Mouse (Mus musculus): ENCODE data around the gene D630023F18Rik. TPM values are rescaled to one million over a fixed set of nuclear protein-coding genes. Genes with fewer than 3 reads are reported as not detected.

Gene D630023F18Rik
- polyA plus RNA-seq, 1 experiment from 2014 or later, result 0.21 TPM

DNA sequence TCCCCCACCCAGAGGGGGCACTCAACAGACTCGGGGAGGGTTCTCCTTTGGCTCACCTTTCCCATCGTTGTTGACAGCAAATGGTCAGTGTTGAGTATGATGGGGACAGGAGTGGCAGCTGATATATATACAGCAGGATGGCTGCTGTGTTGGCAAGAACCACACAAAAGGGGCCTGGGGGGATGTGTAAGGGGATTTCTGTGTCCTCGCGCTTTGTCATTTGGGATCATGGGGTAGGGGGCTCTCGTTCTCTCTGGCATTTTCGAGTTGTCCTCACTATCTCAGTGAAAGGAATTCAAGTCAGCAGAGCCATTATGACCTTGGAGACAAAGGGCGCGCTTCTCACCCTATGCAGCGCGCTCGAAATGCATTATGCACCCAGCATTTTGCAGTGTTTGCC, 19.7 kb downstream of the D630023F18Rik start, which contains the start of gene Cryga:
TSS of gene Cryga (minus strand) at position 101 of the 400 bp plus-strand sequence.
- WGBS, result 84% methylated on average over 11 of the region's 11 CpGs
- no peaks in the 10 kb centered on the region for H3K9me3 ChIP-seq
- no peak within 1 kb of the TSS for H3K4me3 ChIP-seq
- DNase-seq (ENCODE audit: low spot score), result no peak
- no peaks in the 10 kb centered on the region for H3K27me3 ChIP-seq (ENCODE audit: insufficient read depth, poor library complexity, severe bottlenecking)
- H3K4me1 ChIP-seq (replicated peaks), result no peaks in the 10 kb centered on the region
- H3K27ac ChIP-seq, result no peak within 1 kb of the TSS
- no peaks in the 10 kb centered on the region for H3K36me3 ChIP-seq

DNA sequence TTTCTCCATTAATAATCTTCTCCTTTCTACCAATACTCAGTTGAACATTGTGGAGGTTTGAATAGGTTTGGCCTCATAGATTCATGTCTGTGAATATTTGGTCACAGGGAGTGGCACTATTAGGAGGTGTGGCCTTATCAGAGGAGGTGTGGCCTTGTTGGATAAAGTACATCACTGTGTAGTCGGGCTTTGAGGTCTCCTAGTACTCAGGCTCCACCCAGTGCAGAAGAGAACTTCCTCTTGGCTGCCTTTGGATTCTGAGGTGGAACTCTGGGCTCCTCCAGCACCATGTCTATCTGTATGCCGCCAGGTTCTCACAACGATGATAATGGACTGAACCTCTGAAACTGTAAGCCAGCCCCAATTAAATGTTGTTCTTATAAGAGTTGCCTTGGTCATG, 26.1 kb downstream of the D630023F18Rik start:
- no peaks in the 10 kb centered on the region for H3K4me1 ChIP-seq (replicated peaks)
- H3K27ac ChIP-seq, result no peak overlapping the region
- H3K9me3 ChIP-seq, result no peaks in the 10 kb centered on the region
- no peak overlapping the region for H3K4me3 ChIP-seq
- DNase-seq (ENCODE audit: low spot score), result no peak
- no peaks in the 10 kb centered on the region for H3K27me3 ChIP-seq (ENCODE audit: insufficient read depth, poor library complexity, severe bottlenecking)
- 85% methylated on average over 3 of the region's 3 CpGs for WGBS
- H3K36me3 ChIP-seq, result no peaks in the 10 kb centered on the region

DNA sequence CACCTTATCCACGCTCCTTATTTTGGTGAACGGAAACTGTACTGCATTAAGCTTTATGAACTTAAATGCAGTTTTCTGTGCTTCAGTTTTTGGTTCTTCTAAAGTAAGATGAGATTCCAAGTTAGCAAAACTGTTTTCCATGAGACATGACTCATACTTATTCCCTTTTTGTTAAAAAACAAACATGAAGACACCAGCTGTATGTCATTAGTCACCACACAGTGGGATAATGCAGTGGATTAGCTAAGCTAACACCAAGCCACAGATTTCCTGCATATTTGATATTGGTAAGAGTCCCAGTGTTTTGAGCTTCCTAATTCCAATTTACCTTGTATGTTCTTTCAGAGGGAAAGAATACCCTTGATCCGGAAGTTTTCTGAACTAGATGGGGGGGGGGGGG, 31.4 kb downstream of the D630023F18Rik start:
- no peaks in the 10 kb centered on the region for H3K27me3 ChIP-seq (ENCODE audit: insufficient read depth, poor library complexity, severe bottlenecking)
- no peaks in the 10 kb centered on the region for H3K36me3 ChIP-seq
- whole genome bisulfite sequencing, result 89% methylated on average over 3 of the region's 3 CpGs
- no peaks in the 10 kb centered on the region for H3K9me3 ChIP-seq
- H3K4me3 ChIP-seq, result no peak overlapping the region
- no peak for DNase-seq (ENCODE audit: low spot score)
- no peaks in the 10 kb centered on the region for H3K4me1 ChIP-seq (replicated peaks)
- H3K27ac ChIP-seq, result no peak overlapping the region

DNA sequence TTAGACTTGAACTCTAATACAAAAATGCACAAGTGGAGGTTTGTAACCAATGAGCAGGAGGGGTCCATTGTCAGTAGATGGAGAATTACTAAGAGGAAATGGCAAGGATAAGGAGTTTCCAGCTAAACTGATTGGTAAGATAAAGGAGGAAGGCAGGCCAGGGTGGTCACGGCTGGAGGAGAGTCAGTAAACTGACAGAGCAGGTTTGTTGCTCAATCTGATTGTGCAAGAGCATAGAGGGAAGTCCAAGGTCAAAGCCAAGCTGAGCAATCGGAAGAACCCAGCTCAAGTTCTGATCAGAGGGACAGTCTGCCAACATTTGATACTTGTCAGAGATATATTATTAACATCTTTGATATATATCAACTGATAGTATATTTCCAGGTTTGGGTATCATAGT, 32.6 kb downstream of the D630023F18Rik start:
- H3K4me1 ChIP-seq (replicated peaks), result no peaks in the 10 kb centered on the region
- WGBS, result 83% methylated on average over 2 of the region's 2 CpGs
- no peaks in the 10 kb centered on the region for H3K9me3 ChIP-seq
- H3K36me3 ChIP-seq, result no peaks in the 10 kb centered on the region
- H3K4me3 ChIP-seq, result no peak overlapping the region
- no peak for DNase-seq (ENCODE audit: low spot score)
- H3K27ac ChIP-seq, result no peak overlapping the region
- no peaks in the 10 kb centered on the region for H3K27me3 ChIP-seq (ENCODE audit: insufficient read depth, poor library complexity, severe bottlenecking)

DNA sequence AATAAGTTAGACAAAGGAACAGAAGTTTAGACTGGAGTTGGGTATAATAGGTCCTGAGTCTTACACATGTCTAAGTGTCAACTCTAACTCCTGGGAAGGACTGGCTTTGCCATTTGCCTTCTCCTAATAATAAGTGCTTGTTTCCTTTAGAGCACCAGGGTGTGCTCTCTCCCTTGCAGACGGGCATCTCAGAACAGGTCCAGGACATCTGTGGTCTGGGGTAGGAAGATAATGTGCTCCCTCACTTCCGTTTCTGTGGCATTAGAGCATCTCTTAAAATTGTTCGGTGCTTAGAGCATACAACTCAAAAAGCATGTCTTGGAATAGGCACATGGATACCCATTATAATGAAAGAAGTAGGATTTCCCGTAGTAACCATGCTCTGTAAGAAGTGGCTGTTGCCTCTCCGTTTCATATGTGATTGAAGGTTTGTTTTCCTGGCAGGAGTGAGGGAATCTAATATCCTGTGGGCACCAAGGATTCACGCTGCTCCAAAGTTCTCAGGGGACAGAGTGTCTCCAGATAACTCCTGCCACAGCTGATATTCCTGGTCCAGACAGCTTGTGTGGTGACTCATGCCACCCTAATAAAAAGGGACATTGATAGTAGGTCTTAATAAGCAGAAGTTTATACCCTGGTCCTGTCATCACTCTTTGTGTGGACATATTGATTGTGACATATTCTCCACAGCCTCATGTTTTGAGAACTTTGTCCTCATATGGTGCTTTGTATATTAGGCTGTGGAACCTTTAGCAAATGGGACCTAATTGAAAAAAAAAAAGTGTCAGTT, 34.3 kb downstream of the D630023F18Rik start:
- Histone ChIP-seq H3K4me3 (no peak overlapping the region), H3K27ac (no peak overlapping the region), H3K9me3 (no peaks in the 10 kb centered on the region), H3K27me3 (ENCODE audit: insufficient read depth, poor library complexity, severe bottlenecking) (no peaks in the 10 kb centered on the region), H3K36me3 (no peaks in the 10 kb centered on the region), H3K4me1 (replicated peaks) (no peaks in the 10 kb centered on the region)
- 82% methylated on average over 6 of the region's 6 CpGs for WGBS
- DNase-seq (ENCODE audit: low spot score), result no peak

DNA sequence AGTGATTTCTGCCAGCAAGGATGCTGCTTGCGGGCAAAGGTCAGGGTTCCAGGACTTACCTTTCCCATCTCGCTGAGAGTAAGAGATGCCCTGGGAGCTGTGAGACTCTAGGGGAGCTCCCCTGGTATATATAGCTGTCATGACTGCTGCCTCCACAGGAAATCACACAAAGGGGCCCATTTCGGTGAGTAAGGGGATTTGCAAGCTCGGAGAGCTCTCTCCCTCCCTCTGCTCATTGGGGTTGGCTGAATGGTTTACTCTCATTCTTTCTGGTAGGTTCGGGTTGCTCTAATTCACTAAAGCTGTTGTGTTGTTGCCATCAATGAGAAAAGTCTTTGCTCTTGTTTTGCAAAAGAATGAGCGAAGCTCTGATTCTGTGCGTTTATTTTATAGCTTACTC, 40.8 kb downstream of the D630023F18Rik start, which contains the start of gene Crygb:
TSS of gene Crygb (minus strand) at position 101 of the 400 bp plus-strand sequence.
- no peaks in the 10 kb centered on the region for H3K9me3 ChIP-seq
- WGBS, result 38% methylated on average over 7 of the region's 7 CpGs
- DNase-seq (ENCODE audit: low spot score), result no peak
- H3K27ac ChIP-seq, result no peak within 1 kb of the TSS
- 0 out of 2 replicates have a peak, but pooled peaks cover 3% of the 10 kb centered on the region for H3K4me1 ChIP-seq (replicated peaks)
- H3K4me3 ChIP-seq, result no peak within 1 kb of the TSS
- no peaks in the 10 kb centered on the region for H3K36me3 ChIP-seq
- no peaks in the 10 kb centered on the region for H3K27me3 ChIP-seq (ENCODE audit: insufficient read depth, poor library complexity, severe bottlenecking)

DNA sequence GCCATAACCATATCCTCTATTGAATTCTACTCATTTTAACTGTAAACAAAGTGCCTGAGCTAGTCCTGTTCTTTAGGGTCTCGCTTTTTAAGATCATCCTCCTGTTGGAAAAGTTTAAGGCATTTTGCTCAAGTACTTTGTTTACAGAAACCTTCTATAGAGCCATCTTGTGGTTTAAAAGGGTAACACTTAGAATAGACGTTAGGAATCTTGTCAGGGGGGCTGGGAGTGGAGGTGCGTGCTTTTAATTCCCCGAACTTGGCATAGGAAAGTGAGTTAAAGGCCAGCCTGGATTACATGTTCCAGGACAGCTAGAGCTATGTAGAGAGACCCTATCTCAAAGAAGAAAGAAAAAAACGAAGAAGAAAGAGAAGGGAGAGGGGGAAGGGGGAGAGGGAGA, 47.4 kb downstream of the D630023F18Rik start:
- DNase-seq (ENCODE audit: low spot score), result no peak
- Histone ChIP-seq H3K36me3 (no peaks in the 10 kb centered on the region), H3K27ac (no peak overlapping the region), H3K9me3 (no peaks in the 10 kb centered on the region), H3K4me3 (no peak overlapping the region), H3K27me3 (ENCODE audit: insufficient read depth, poor library complexity, severe bottlenecking) (no peaks in the 10 kb centered on the region), H3K4me1 (replicated peaks) (no peaks in the 10 kb centered on the region; the same call in 1 of the 2 replicates)
- 27% methylated on average over 5 of the region's 5 CpGs for WGBS

DNA sequence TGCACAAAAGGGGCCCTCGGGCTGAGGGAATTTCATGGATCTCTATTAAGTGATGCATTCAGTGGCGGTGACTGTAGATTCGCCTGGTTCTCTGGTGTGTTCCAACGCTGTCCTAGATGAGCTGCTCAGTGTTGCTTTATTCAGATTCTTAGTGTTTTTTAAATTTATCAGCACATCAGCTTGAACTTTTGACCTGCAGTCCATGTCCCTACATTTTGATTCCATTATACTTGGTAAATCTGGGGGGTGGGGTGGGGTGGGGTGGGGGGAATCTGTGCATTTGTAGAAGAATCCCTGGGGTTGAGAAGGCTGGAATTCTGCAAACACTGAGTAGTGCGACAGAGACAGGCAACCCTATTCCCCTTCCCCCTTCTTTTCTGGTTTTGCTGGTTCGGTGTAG, 49.4 kb downstream of the D630023F18Rik start, which contains the start of gene Crygc:
TSS of gene Crygc (minus strand) at position 101 of the 400 bp plus-strand sequence.
- H3K9me3 ChIP-seq, result no peaks in the 10 kb centered on the region
- 64% methylated on average over 6 of the region's 6 CpGs for WGBS
- DNase-seq (ENCODE audit: low spot score), result no peak

DNA sequence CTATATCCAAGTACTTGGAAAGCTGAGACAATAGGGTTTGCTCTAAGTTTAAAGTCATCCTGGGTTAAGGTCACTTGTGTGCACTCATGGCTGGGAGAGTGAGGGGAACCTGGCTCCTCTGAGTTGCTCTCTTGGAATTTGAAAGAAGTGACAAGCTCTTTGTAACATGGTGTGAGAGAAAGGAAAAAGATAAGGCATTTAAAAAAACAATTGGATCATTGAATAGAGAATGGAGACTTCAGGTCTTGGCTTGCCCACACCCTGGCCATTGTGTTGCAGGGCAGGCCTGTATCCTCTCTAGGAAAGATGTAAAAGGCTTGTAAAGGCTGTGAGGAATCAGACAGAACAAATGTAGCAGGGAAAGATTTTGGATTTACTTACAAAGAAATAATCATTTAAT, 55.2 kb downstream of the D630023F18Rik start:
- no peaks in the 10 kb centered on the region for H3K27me3 ChIP-seq (ENCODE audit: insufficient read depth, poor library complexity, severe bottlenecking)
- H3K27ac ChIP-seq, result no peak overlapping the region
- no peak overlapping the region for H3K4me3 ChIP-seq
- DNase-seq (ENCODE audit: low spot score), result no peak
- no peaks in the 10 kb centered on the region for H3K4me1 ChIP-seq (replicated peaks)
- no peaks in the 10 kb centered on the region for H3K36me3 ChIP-seq
- H3K9me3 ChIP-seq, result no peaks in the 10 kb centered on the region

More for the DNA sequence above, 49.4 kb downstream of the D630023F18Rik start, which contains the start of gene Crygc:
- Histone ChIP-seq H3K36me3 (no peaks in the 10 kb centered on the region), H3K27ac (no peak within 1 kb of the TSS), H3K4me3 (no peak within 1 kb of the TSS), H3K27me3 (ENCODE audit: insufficient read depth, poor library complexity, severe bottlenecking) (no peaks in the 10 kb centered on the region), H3K4me1 (replicated peaks) (no peaks in the 10 kb centered on the region; the same call in 1 of the 2 replicates)

DNA sequence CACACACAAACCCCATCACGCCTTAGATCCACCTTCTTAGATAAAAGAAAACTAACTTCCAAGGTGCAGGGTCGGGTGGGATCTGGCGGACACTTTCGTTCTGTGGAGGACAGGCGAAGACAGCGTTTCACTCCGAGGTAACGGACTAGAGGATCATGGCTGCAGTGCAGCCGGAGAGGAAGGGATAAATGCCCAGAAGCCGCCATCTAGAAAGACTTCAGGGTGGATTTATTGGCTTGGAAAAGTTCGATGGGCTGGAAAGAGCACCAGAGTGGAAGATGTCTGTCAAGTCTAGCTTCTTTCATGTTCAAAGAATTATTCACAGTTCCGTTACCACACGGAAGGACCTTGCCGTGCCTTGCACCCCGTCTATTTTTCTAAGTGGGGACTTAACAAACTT, 58.8 kb downstream of the D630023F18Rik start:
- H3K27me3 ChIP-seq (ENCODE audit: insufficient read depth, poor library complexity, severe bottlenecking), result no peaks in the 10 kb centered on the region
- no peaks in the 10 kb centered on the region for H3K36me3 ChIP-seq
- no peak for DNase-seq (ENCODE audit: low spot score)
- H3K4me1 ChIP-seq (replicated peaks), result no peaks in the 10 kb centered on the region
- no peaks in the 10 kb centered on the region for H3K9me3 ChIP-seq
- H3K4me3 ChIP-seq, result no peak overlapping the region
- 88% methylated on average over 15 of the region's 15 CpGs for WGBS
- no peak overlapping the region for H3K27ac ChIP-seq

DNA sequence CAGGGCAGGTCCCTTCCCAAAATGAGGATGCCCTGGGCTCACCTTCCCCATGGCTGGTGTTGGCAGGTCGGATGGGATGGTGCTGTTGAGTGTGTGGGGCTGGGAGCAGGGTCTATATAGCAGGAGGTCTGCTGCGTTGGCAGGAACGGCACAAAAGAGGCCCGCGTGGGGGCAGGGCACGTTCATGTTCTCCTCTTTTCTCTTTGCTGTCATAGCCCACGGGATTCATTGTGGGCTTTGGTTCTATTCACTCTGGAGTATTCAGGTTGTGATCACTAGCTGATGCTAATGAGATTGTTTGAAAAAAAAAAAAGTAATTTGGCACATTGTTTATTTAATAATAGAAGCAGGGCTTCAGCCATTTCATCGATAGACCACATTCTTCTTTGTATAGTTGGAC, 59.7 kb downstream of the D630023F18Rik start, which contains the start of gene Crygd:
TSS of gene Crygd (minus strand) at position 101 of the 400 bp plus-strand sequence.
- Histone ChIP-seq H3K9me3 (no peaks in the 10 kb centered on the region), H3K27ac (no peak within 1 kb of the TSS), H3K4me3 (no peak within 1 kb of the TSS), H3K4me1 (replicated peaks) (no peaks in the 10 kb centered on the region), H3K36me3 (no peaks in the 10 kb centered on the region), H3K27me3 (ENCODE audit: insufficient read depth, poor library complexity, severe bottlenecking) (no peaks in the 10 kb centered on the region)
- no peak for DNase-seq (ENCODE audit: low spot score)
- WGBS, result 72% methylated on average over 8 of the region's 8 CpGs
